Mouse (Mus musculus) mesoderm, embryonic 11.5 days (tissue): ENCODE measurements around the gene Gm17087.

Experiments used
- DNase-seq: peaks from one replicate; pipeline ENCODE4 v3.0.0-alpha.2; 2012; ENCODE audit warnings: low read depth, low spot score

Gm17087 gene

DNA sequence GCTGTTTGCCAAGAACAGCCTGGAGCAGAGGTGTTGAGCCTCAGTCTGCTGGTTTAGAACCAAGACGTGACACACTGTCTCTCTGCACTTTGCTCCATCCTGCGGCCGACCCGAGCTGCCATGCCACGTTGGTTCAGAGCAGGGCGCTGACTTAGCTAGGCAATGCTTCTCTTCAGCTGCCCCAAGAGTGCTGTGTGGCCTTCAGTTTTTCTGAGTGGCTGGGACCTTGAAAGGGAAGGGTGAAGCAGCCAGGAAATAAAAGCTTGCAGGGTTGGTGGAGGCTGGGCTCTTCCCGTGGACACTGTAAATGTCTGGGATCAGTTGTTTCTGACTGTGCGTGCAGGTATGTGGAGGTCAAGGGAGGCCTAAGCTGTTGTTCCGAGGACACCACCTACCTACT lies 20.4 kb downstream of the Gm17087 start:
- DNase-seq = no peak

DNA sequence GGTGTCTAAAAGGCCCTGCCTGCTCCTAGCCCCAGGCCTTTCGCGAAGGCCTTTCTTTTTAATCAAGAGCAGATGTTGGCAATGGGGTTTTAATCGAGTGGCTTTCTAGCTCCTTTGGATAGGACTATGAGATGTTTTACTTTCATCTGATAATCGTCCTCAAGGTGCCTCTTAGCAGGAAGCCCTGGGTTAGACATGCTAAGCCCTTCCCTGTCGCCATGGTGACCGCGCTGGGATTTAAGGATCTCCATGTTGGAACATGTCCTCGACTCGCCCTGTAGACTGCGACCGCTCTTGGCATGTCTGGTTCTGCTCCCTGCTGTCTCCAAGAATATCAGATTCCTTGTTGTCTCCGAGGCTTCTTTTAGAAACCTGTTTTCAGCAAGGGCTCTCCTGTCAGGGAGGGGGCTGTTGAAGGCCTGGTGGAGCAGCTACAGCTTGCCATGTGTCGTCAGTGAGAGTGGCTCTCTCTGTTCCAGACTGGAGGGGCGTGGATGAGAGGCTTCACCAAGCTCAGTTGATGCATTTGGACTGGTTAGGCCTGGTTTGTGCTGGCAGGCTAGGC lies 24.7 kb downstream of the Gm17087 start:
- peak; percentile 45 for DNase-seq

DNA sequence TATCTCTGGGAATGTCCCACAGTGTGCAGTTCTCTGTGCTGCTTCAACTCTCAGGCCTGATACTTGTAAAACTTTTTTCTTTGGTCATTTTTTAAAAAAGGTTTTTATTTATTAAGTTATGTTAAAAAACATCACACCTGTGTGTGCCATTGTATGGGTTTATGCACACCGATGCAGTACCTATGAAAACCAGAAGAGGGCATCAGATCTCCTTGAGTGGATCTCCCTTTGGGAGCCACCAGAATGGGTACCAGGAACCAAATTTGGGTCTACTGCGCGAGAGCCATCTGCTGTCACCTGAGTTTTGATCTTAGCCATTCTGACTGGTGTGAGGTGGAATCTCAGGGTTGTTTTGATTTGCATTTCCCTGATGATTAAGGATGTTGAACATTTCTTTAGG lies 28.6 kb downstream of the Gm17087 start:
- DNase-seq = no peak

DNA sequence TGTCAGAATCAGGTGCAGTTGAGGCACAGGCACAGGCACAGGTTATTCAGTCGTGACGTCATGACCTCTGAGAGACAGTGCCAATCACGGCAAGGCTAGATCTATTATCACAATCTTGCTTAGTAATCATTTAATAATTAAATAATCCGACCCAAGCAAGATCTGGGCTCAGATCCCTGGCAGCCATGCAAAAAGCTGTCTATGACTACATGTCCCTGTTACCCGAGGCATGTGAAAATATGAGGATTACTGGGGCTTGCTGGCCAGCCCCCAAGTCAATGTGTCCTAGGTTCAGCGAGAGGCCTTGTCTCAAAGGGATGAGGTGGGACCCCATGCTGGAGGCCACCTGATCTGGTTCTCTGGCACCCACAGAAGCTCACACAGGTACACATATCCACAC lies 30.2 kb downstream of the Gm17087 start:
- no peak for DNase-seq

DNA sequence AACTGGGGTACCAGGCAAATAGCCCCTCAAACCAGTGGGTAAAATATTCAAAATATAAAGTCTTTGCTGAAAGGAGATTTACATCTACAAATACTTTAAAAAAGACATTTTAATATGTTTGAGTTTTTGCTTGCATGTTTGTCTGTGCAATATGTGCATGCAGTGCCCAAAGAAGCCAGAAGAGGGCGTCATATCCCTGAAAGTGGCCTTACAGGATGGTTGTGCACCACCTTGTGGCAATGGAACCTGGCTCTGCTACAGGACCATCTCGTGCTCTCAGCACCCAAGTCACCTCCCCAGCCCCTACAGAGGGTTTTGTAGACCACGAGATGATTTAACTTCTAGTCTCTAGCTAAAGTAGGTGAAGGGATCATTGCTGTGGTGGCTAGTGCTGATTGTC lies 32.9 kb downstream of the Gm17087 start:
- no peak for DNase-seq

DNA sequence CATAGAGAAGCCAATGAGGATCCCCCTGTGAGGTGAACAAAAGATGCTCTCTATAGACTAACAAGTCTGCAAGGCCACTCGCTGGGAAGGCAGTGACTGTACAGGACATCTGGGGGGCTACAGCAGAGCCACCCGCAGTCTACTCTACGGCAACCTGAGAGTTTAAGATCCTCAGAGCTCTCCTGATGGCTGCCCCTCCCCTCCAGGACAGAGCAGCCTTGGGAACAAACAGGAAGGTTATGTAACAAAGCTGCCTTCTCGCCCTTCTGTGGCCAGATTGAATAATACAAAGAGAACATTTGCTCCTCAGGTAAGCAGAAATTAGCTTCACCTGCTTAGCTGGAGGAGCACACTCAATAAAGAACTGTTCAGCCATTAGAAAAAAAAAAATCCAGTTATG lies 34.1 kb downstream of the Gm17087 start:
- DNase-seq = no peak

DNA sequence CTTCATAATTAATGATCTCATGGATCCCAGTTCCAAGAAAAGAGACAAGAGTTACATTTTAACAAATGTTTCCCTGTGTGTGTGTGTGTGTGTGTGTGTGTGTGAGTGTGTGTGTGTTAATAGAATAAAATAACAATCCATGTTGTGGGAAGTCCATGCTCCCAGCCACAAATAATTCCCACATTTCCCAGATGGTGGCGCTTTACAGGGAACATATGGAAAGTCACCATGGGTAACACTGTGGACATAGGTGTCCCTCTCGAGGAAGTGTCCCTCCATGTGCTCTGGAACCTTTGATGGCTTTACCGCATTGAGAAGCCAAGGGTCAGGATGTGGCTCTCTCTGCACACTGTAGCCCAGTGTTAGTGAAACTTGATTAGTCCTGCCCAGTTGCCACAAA lies 38.1 kb downstream of the Gm17087 start:
- no peak for DNase-seq

DNA sequence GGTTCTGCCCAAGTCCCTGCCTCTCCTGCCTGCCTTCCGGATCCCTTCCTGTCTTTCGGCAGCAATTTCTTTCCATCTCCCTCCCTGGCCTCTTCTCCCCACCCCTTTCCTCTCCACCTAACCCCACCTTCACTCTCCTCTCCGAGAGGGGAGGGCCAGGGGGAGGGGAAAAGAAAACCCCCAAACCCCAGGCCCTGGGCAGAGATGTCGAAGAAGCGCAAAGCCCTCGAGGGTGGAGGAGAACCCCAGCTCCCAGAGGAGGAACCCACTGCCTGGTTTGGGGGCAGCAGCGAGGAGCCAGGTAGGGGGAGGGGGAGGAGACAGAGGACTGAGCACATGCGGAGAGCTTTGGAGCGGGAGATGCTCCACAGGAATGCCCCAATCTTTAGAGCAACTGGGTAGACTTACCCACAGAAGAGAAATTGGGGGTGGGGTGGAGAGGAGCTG lies 39.9 kb downstream of the Gm17087 start:
- DNase-seq = no peak

DNA sequence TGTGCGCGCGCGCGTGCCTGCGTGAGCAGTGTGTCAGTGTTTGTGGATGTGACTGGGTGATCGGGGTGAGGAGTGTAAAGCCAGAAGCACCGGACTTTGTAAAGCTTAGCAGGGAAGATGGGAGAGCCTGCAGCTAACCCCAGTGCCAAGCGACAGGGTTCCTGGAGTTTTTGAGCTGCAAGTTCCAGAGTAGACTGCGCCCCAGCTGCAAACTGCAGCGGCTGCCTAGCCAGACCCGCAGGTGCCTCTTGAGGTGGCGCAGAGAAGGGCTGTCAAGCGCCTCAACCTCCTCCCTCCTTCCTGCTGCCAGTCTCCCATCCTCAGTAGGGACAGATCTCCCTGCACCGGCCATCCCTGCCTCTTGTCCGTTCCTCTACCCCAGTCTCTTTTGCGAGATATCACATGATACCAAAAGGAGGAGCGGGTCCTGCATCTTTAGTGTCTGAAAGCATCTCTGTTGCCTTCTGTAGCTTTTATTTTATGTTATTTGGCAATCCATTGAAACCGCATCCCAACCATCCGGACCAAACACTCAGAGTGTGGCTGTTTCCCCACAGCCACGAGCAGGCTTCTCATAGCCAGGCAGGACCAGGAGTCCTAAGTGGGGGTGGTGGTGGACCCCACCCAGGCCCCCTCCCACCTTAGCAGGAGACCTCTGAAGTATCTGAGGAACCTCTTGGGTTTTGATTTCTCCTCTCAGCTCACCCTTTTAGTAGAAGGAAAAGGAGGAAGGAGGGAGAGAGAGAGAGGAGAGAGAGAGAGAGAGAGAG lies 40.6 kb downstream of the Gm17087 start:
- DNase-seq = no peak

DNA sequence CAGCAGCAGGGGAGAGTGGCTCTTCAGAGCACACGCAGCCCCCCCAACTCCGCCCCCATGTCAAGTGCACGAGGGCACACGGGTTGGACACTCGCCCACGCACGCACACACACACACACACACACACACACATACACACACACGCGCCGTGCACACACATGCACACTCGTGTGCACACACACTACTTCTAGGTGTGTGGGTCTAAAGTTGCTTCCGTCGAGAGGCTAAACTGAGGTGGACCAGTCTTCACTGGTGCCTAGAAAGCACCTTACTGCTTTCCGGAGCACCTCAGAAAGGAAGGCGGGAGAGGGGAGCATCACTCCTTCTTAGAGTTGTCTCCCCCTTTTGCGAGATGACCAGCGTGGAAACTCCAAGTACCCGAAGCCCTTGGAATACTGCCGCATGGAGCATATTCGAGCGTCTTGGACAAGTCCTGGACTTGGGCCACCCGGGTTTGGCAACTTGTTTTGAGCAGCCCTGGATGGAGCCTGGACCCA lies 41.5 kb downstream of the Gm17087 start, which contains the start of gene Pde10a:
Gene Pde10a, plus strand, starts transcription at position 148 of the 497 bp plus-strand sequence.
- DNase-seq = no peak

DNA sequence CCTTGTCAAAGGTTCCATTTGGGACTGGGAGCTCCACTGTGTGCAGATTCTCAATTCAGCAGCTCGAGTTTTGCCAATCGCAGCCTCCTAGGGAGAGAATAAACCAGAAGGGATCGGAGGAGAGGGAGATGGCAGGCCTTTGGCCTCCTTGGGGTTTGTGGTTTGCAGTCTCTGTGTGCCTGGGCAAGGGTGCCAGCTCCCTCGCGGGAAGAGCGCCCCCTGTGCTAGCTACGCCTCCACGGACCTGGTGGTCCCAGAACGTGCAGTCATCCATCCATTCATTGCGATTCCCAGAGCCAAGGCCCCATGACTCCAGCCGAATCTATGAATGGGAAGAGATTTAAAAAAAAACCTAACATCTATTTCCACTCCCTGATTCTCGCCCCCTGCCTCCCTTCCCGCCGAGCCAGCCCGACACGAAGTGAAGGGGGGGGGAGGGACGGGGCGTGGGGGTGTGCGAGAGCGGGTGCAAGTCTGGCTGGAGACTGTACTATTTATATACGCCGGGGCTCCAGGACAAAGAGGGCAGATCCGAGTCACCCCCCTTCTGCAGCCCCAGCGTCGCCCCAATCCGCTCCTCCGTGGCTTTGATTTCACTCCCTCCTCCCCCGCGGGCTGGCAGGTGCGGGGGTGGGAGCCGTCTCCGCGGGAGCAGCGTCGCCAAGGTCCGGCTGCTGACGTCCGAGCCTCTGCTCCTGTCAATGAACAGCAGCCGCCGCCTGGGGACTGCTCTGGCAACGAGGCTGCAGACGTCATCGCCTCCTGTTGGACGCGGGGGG lies 42.2 kb downstream of the Gm17087 start:
- peak; percentile 78 for DNase-seq

DNA sequence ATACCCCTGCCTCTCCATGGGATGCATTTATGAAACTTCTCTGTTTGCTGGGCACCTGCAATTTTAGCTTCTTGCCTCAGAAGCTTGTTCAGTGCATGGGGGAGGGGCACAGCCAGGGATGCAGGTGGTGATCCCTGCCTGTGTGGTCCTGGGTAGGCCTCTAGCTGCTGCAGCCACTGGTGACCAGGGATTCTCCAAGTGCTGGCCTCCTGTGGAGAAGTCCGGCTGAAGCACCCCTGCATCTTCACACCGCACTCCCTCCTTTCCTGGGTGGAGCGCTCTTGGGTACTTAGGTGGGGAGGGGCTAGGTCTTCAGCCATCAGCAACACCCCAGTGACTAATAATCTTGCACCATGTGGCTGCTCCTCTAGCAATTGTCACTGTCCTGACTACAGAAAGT lies 42.8 kb downstream of the Gm17087 start:
- no peak for DNase-seq

DNA sequence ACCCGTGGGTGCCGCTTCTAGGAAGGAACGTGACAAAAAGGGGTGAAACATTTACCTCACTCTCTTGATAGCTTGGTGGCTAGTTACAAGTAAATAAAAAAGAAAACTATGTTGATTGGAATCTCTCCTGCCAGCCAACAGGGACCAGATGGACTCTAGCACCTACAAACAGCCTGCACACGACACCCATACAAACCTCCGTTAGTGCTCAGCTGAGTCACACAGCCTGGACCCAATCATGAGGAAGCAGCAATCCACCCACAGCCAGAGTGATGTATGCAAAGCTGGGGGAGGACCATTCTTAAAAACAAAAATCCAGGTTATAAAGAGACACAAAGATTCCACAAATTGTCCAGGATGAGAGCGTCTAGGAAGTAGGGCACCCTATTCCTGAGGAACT lies 50.7 kb downstream of the Gm17087 start:
- no peak for DNase-seq
